Mouse (Mus musculus) layer of hippocampus, postnatal 10 days (tissue): Measurements from ENCODE around the gene Abcb4. TPM values are rescaled to one million over a fixed set of nuclear protein-coding genes. Genes with fewer than 3 reads are reported as not detected.
"Not testable (repeated sequence)": the region's sequence is repeated elsewhere in the genome, so short reads cannot be mapped to it uniquely, and the experiment has no call there.

Experiments
- DNase-seq, 2 experiments: peaks; one replicate each; pipeline ENCODE4 v3.0.0; 2021; ENCODE audit warnings: low spot score in 2 of 2
- long read RNA-seq: library from polyadenylated mRNA; stranded (forward); transcript quantifications from one replicate; pipeline ENCODE4 v2.0.0, GENCODE M21; 2023
- total RNA-seq, 2 experiments: library from RNA; stranded (reverse); gene quantifications; 2 replicates each; pipeline ENCODE4 v1.2.3; 2021

The Abcb4 gene
- total RNA-seq, result 1 to 10 TPM; 4.2 to 5.4 TPM
- long read RNA-seq, partial matches to known transcripts, result 4 of 6 reads
- long read RNA-seq, other reads (novel, unspliced or antisense), result 2 of 6 reads

DNA sequence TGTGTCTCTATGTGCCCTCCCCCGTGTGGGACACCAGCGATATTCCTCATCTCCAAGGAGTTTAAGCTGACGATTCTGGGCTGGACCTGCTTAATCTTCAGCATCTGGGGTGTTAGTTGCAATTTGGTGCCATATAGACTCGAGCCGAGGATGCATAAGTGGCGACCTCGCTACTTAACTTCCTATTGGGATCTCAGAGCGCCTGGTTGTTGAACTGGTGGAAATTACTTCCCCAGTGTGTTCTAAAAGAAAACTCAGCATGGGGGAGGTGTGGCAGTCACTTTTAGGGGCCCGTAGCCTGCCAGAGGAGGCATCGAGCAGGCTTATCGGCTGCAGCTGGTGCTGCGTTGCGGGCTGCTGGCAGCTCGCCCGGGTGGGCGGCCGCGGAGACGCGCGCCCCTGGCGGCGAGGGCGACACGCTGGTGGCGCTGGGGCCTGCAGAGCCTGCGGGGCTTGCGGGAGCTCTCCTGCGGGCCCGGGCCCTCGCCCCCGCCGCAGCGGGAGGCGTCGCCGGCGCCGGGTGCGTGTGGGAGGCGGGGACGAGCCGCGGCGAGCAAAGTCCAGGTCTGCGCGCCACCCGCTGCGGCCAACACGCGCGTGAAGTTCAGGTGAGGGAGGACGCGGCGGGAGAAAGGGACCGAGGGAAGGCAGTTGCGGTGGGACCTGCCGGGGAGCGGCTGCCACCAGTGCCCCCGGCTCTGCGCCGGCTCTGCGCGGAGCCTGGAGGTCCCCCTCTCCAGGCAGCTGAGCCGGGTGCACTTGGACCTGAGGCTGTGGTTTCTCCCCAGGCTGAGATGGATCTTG, at the start of gene Abcb4:
Abcb4 (plus strand) TSS at position 418 of the 804 bp plus-strand sequence.
- DNase-seq, result peak; percentile 72 to 80

DNA sequence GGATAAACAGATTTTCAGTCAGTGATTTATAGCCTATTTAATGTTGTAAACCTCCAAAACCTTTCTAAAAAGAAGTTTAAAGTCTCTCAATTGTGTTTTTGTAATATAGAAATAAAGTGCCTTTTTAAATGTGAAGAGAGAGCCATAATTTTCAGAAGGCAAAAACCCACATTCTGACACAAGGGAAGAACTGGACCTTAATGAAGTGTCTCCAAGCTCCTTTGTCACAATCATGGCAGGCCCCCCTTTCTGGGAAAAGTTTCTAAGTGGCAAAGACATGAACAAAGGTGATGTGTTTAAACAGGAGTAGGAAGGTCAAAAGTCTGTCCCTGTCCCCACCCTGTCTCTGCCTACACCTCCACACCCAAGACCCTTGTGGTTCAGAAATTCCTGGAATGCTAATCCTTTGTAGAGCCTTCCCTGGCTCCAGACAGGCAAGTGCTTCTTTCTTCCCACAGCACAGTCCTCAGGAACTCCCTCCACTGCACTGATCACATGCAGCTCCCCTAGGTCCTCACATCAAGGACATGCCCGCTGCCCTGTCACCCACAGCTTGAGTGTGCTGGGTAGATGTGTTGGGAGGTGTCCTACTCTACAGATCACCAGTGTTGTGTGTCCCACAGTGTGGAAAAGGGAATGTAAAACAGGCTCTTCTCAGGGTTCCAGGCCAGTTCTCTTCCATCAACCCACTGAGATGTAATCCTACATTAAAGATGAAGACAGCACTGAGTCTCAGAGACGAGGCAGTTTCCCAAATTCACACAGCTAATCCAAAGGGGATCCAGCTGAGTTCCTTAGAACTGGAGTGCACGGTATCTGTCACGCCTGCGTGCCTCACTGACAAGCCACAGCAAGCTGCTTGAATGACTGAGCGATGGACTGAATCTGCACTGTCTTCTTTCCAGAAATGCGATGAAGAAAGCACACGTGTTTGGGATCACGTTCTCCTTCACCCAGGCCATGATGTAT, 44.6 kb upstream of the Abcb4 start:
- DNase-seq, result not testable (repeated sequence)

DNA sequence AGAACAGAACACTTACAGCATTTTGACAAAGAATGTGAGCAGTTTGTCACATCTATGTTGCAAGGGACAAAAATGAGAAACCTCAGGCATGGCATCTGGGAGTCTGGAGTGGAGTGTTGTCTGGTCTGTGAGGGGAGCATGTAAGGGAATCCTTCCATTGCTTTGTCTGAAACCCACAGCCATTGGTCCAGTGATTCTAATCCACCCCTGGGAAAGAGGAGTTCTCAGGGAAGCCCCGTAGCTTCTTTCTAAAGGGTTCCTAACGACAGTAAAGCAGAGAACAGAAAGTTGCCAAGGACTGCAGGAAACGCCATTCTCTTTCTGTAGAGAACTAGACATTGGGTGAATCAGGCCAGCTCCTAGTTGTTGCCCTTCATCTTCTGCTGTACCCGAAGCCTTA, 42.7 kb upstream of the Abcb4 start:
- no peak for DNase-seq

DNA sequence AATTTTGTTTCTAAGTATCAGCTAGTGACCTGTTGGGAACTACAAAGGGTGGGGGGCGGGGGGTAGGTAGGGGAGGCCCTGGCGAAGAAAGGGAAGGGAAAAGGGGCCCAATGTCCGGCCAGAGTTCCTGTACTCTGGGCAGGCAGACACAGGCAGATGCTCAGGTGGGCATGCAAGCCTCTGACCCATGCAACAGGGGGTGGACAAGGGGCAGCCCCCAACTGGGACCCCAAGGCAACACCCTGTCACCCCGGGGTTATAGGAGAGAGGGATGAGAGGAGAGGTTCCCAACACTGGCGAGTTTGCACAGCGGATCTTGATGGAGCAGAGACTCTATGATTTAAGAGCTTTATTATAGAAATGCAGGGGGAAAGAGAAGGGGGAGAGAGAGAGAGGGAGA, 36.3 kb upstream of the Abcb4 start:
- DNase-seq, result no peak

DNA sequence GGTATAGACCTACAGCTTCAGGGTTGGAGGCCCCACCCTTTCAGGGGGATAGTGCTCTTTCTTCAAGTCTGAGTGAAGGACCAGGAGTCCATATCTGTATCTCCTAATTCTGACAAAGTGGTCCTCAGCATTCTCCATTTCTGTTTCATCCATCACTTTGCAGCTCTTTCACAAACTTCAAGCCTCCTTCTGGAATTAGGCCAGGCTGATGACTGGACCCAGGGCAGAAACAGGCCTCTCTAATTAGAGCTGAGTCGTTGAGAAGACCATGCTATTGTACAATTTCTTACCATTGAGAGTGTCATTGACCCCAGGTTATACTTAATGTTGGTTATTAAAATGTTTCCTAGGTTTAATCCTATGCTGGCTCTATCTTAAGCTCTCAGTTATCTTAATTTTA, 31.7 kb upstream of the Abcb4 start:
- DNase-seq, result no peak

DNA sequence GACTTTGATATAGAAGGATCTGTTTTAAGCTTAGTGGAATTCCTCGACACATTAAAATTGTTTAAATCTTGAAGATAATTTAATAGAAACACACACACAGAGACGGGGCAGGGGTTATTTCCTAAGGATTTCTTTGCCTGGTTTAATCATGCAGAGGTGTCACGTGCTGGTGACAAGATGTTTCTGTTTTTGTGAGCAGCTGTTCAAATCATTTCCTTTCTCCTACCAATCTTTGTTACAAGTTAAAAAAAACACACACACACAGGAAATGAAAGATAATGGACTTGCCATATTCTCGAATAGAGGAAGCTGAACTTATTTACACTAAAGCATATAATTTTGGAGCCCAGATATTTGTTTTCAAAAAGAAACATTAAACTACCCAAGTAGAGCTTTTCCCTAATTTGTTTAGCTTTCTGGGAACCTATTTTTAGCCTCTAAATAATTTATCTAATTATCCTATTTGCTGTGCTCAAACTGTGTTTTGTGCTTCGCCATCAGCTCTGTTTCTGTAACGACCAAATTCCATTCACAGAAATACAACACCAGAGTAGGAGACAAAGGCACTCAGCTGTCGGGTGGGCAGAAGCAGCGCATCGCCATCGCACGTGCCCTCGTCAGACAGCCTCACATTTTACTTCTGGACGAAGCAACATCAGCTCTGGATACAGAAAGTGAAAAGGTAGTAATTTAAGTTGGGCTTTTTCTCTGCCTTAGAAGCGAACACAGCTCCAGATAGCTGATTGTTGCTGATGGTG, 29.8 kb upstream of the Abcb4 start:
- DNase-seq, result no peak

DNA sequence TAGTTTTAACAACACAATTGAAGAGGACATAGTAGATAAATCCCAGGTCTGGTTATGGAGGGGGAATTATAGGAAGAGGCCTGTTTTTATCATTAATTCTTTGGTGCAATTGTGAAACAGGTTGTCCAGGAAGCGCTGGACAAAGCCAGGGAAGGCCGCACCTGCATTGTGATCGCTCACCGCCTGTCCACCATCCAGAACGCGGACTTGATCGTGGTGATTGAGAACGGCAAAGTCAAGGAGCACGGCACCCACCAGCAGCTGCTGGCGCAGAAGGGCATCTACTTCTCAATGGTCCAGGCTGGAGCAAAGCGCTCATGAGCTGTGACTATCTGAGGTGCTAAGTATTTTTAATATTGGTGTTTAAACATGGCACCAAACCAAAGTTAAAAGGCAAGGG, 27.9 kb upstream of the Abcb4 start:
- DNase-seq, result not testable (repeated sequence)

DNA sequence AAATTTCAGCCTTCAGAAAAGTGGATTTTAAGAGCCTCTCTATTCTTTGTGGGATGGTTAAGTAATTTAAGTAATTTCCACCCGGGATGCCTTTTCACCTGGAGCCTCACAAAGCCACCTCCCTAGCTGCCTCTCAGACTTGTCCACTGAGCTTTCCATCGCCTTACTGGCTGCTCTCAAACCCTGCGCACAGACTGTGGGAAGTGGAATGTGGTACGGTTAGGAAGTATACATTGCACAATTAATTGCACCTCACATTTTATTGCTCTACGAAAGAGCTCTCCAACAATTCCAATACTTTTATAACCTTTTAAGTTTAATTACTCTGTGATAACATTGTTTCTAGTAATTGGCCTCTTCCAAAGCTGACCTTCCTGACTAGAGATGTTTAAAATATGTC, 27.2 kb upstream of the Abcb4 start:
- DNase-seq, result no peak

DNA sequence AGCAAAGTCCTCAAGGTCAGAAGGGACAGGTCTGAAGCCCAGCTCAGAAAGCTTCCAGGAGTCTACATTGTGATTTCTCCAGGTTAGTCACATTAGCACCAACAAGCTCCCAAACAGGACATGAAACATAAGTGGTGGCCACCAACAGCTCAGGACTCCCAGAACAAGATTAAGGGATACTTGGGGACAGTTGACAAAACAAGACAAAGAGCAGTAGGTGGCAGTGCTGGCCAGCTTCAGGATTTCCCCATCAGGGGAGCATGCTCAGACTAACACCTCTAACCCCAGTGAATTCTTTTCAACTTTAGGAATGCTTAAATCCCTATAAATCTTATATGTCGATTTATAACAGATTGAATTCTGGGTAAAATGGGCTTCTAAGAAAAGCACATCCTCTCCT, 25.5 kb upstream of the Abcb4 start:
- peak; percentile 10 to 18 for DNase-seq

DNA sequence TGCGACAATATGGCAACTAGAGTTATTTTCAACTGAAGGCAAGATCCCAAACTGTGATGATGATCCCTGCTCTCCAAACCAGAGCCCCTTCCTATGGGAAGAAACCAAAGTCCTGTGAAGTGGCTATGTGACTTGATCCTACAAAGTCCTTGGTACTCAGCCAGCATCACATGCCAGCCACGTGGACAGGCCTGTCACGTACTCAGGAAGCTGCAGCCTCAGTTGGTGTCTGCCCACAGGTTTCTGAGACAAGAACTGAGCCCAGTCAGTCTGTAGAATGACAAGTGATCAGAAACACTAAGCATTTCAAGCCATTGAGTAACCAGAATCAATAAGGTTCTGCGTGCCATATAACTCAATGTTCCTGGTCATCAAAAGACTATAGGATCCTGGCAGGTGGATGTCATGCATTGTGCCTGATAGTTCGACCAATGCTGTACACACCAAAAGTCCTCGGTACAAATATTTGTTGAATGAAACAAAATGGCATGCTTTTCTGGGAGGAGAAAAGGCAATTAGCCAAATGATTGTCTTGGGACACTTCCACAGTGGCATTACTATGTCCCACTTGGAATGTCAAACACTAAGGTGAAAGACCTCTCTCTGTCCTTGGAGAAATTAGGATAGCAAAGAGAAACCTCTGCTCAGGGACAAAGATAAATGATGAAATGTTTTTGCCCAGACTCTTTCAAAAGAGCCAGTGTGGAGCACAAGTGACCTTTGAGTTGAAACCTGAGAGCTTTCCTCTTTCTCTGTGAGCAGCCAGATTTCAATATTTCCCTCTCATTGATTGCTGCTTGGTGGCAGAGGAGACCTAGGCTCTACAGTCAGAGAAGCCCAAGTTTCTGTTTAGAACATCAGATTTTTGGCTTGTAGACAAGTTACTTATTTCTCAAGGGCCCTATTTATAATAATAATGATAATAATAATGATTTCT, 20.3 kb upstream of the Abcb4 start:
- DNase-seq, result no peak

DNA sequence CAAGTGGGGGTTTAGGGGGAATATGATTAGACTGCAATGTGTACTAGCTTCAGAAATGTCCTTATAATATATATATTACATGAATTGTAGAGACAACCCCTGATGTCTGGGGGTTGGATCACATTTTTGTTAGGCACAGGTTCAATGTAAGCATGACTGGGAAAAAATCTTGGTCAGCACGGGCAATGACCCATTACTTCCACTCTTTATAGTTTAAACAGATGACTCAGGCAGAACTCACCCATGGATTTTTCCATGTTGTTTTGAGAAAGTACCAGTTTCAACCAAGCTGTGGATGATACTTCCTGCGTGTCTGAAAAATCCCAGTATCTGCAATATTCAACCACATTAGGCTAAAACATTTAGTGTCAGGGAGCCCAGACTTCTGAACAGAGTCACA, 16.4 kb upstream of the Abcb4 start:
- DNase-seq, result no peak

DNA sequence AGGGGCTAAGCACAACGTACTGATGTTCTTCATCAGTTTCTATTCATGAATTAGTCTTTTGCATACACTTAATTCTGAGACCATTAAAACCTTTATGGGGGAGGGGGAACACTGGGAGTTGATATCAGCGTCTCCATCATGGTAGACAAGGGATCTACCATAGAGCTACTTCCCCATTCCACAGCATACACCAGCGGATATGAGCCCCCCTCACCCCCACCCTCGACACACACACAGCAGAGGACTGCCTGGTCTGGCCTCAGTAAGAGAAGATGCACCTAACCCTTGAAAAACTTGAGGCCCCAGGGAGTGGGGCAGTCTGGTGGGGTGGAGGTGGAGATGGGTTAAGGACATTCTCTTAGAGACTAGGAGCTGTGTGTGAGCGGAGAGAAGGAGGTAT, 15.7 kb upstream of the Abcb4 start:
- no peak for DNase-seq

DNA sequence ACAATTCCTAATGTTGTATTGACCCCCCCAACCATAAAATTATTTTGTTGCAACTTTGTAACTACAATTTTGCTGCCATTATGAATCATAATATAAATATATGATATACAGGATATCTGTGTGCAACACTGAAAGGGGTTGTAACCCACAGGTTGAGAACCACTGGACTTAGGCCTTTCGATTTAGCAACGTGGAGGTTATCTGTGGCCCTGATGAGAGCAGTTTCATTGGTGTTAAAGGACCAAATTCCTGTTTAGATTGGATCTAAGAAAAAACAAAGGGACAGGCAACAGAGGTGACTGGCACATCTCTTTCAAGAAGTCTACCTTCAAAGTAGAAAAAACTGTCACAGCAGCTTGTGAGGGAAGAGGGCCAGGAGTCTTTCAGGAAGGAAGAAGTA, 7.7 kb upstream of the Abcb4 start:
- no peak for DNase-seq

DNA sequence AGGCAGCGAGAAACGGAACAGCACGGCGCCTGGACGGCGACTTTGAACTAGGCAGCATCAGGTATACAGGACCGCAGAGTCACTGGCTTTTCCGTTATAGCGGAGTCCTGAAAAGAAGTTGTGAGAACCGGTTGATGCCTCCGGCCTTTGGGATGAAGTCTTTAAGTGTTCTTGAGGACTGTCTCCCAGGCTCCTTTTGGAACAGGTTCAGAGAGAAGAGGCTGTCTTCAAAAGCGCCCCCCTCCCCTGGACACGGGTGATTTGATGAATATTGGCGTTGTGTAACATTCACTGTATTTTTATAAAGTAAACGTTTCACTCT, 548 bp downstream of the Abcb4 start:
- no peak for DNase-seq

DNA sequence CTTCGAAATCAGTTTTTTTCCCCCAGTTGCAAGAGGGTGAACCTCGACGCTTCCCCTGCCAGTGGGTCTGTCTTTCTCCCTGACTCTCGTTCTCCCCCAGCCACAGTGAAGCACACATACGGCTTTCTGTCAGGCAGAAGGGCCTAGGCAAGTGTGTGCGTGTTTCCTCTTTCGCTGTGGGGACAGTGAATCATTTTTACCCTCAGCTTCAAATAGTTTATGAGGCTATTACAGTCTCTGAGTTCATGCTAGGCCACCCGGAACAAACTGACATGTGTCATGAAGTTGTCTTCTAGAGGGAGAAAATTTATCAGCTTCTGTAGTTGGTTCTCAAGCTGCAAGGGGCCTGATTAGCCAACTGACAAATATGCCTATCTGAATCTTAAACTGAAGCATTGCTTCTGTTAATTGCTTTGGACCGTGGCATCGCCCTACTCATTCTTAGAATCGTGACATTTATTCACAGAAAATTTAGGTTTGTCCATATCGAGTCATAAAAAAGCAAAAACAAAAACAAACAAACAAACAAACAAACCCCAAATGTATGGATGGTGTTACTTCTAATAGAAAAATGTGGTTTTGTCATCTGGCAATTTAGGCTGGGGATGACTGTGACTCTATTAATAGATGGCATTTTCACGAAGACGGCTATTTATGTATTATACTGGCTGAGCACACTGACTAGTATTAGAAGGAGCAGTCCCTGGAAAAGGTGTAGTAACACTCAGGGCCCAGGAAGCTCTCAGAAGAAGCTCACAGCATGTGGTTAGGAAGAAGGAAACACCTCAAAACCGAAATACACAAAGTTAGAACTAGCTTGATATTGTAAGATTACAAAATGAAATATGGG, 1.3 kb downstream of the Abcb4 start:
- DNase-seq, result peak in 1 of 2 experiments; percentile 12

DNA sequence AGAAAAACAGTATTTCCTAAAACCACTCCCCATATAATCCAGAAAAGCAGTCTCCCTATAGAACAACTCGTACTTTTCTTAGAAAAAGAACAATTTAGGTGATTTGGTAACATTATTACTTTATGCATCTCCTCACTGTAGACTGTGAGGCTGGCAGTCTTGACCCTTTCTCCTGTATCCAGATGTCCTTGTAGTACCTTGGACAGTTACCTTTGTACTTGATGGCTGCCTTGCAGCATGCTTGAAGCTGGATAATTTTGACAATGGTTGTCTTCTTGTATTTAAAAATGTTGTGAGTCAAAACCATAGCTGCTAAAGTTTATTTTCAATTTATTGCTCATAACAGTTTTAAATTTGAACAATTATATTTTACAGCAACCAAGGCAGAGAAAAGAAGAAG, 2.7 kb downstream of the Abcb4 start:
- DNase-seq, result no peak

DNA sequence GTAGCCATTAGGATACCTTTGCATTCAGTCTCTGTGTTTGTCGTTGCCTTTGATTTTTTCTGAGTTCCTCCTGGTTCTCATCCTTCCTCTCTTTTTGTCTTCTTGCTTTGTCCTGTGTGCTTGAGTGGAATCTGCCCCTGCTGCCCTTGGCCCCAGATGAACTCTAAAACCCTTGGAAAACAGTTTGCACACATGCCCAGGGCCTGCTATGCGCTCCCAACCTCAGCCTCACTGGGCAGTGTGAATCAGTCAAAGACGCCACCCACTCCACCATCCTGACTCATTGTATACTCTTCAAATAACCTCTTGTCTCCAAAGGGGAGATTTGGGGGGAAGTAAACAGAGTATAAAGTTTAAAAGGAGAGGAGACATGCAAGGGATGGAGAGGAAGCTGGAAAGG, 4.7 kb downstream of the Abcb4 start:
- no peak for DNase-seq

DNA sequence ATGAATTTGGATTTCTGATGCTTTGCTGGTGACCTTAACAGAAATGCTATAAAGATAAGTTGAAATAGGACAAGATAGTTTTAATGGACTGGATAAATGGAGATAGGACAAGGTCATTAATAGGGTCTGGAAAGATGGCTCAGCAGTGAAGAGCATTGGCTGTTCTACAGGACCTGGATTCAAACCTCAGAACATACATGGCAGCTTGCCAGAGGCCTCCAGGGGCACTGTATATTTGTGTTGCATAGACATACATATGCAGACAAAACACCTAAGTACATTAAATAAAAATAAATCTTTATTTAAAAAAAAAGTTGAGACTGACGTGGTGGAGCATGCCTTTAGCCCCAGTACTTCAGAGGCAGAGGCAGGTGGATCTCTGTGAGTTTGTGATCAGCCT, 7.5 kb downstream of the Abcb4 start:
- no peak for DNase-seq

DNA sequence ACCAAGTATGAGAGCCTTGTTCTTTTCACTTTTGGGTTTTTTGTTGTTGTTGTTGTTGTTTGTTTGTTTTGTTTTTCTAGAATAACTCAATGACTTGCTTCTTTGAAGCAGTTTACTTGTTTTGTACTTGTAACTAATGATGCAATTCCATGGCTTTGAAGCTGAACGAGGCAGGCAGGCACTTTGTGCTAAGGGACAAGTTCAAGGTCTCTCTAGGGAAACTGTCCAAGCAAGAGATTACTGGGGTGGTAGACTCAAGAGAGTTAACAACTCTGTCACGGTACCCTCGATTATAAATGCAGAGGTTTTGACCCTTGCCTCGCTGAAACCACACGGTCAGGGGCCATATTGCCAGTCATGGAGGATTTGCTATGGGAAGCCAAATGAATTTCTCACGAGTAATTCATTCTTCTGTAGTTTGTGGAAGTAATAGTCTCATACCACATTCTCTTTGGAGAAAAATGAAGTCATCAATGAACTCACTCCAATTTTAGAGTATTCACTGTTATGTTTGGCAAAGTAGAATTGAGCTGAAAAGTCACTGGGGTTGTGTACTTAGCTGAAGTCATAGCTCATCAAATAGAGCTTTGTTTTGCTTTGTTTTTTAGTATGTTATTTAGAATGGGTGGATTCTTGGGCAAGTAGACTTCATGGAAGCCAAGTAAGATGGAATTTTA, 8.8 kb downstream of the Abcb4 start:
- no peak for DNase-seq
